Mouse (Mus musculus) cortical plate, adult 2 months (tissue): ENCODE results near the gene Tmem239.
A peak's percentile ranks its signal among the peaks of the same experiment; 100 is the strongest.

ENCODE experiments used
- CTCF ChIP-seq: fragments of 200-500 bp; IDR thresholded peaks from 2 replicates; pipeline ENCODE4 v1.5.1; 2011; ENCODE audit warnings: mild to moderate bottlenecking, control low read depth, low read length; ENCODE audit not compliant: insufficient read depth; ENCODE audit errors: extremely low read depth
- POLR2A ChIP-seq: fragments of 200-500 bp; IDR thresholded peaks from 2 replicates; pipeline ENCODE4 v1.6.1; 2011; ENCODE audit warnings: mild to moderate bottlenecking, low read length, control low read depth; ENCODE audit not compliant: insufficient read depth; ENCODE audit errors: extremely low read depth

- TF ChIP-seq CTCF, result peak; percentile 78
- TF ChIP-seq POLR2A, result no peak
These were observed 5.5 kb downstream of the Tmem239 start for GRCm38 (mm10) chr2:130411558-130412495.
